Mouse (Mus musculus) forebrain, embryonic 14.5 days (tissue): ENCODE data around the gene Ube2z. TPM values are rescaled to one million over a fixed set of nuclear protein-coding genes. Genes with fewer than 3 reads are reported as not detected.
A peak's percentile ranks its signal among the peaks of the same experiment; 100 is the strongest.
"Not testable (repeated sequence)": the region's sequence is repeated elsewhere in the genome, so short reads cannot be mapped to it uniquely, and the experiment has no call there.

Experiments
- ATAC-seq: fragments of 200-750 bp; cut with Nextera tagmentation; 2 replicates; pipeline ENCODE4 v1.8.0; 2017; ENCODE audit warnings: mild to moderate bottlenecking, moderate library complexity
- DNase-seq: peaks from one replicate; pipeline ENCODE4 v3.0.0-alpha.2; 2015; ENCODE audit warnings: low spot score
- H3K27ac ChIP-seq: fragments of 300-500 bp; sonication (generic); 2 replicates; pipeline ENCODE4 v1.5.1; 2014; ENCODE audit warnings: low read depth, mild to moderate bottlenecking, control low read depth, low read length, moderate library complexity
- H3K27me3 ChIP-seq: fragments of 300-500 bp; sonication (generic); replicated peaks from 2 replicates; pipeline ENCODE4 v1.6.1; 2014; ENCODE audit warnings: low read length, control low read depth, mixed read lengths; ENCODE audit not compliant: control insufficient read depth, insufficient read depth
- H3K36me3 ChIP-seq: fragments of 300-500 bp; sonication (generic); 2 replicates; pipeline ENCODE4 v1.6.1; 2014; ENCODE audit warnings: low read length, control low read depth; ENCODE audit not compliant: control insufficient read depth, insufficient read depth
- H3K4me1 ChIP-seq: fragments of 300-500 bp; sonication (generic); 2 replicates; pipeline ENCODE4 v1.6.1; 2014; ENCODE audit warnings: antibody characterized with exemption, low read length, control low read depth; ENCODE audit not compliant: control insufficient read depth, insufficient read depth
- H3K4me2 ChIP-seq: fragments of 300-500 bp; sonication (generic); 2 replicates; pipeline ENCODE4 v1.6.1; 2014; ENCODE audit warnings: mild to moderate bottlenecking, control low read depth, low read length
- H3K4me3 ChIP-seq: fragments of 300-500 bp; sonication (generic); 2 replicates; pipeline ENCODE4 v1.5.1; 2014; ENCODE audit warnings: low read depth, low read length, control low read depth
- H3K9ac ChIP-seq: fragments of 300-500 bp; sonication (generic); 2 replicates; pipeline ENCODE4 v1.6.1; 2014; ENCODE audit warnings: mild to moderate bottlenecking, low read length, control low read depth, moderate library complexity
- H3K9me3 ChIP-seq: fragments of 300-500 bp; sonication (generic); replicated peaks from 2 replicates; pipeline ENCODE4 v1.6.1; 2016; ENCODE audit warnings: low read length, control low read depth, mixed read lengths; ENCODE audit not compliant: control insufficient read depth
- WGBS: fragments of 180-500 bp; shearing (Covaris S2); extraction: QIAGEN DNeasy Blood & Tissue Kit; methylation state at CpG from one replicate; pipeline ENCODE4 v1.1.7; 2014; 5-methylcytosine and 5-hydroxymethylcytosine counted together
- polyA plus RNA-seq: library from polyadenylated mRNA; unstranded; fragments of >200 nt; fragmentation: Nextera tagmentation; extraction: Ambion mirVana; gene quantifications from 2 replicates; pipeline ENCODE4 v1.2.1, GENCODE M21; 2014

The Ube2z gene
- polyA plus RNA-seq: 24.9 and 26.9 TPM in 2 replicates

- Histone ChIP-seq H3K4me1 (peaks cover 17% of the 10 kb centered on the region), H3K9me3 (no peaks in the 10 kb centered on the region), H3K27me3 (no peaks in the 10 kb centered on the region), H3K4me2 (peak within 1 kb of the TSS; percentile 68), H3K36me3 (peaks cover 25% of the 10 kb centered on the region), H3K9ac (peak within 1 kb of the TSS; percentile 95), H3K4me3 (peak within 1 kb of the TSS; percentile 97), H3K27ac (peak within 1 kb of the TSS; percentile 66)
- 4% methylated on average over 50 of the region's 50 CpGs for WGBS
- DNase-seq (peak; percentile 97), ATAC-seq (peak; percentile 99)
Observed at GRCm38 (mm10) chr11:96065215-96065911, at the start of gene Ube2z. TSS of gene Ube2z (minus strand) at chr11:96065388.

GRCm38 (mm10) chr11:96114077-96114476, 48.9 kb upstream of the Ube2z start:
- no peaks in the 10 kb centered on the region for H3K9me3 ChIP-seq
- no peaks in the 10 kb centered on the region for H3K36me3 ChIP-seq
- no peak for ATAC-seq
- H3K9ac ChIP-seq: no peak overlapping the region
- WGBS: 68% methylated on average over 2 of the region's 2 CpGs
- no peaks in the 10 kb centered on the region for H3K4me1 ChIP-seq
- H3K27me3 ChIP-seq: no peaks in the 10 kb centered on the region
- H3K27ac ChIP-seq: no peak overlapping the region
- H3K4me2 ChIP-seq: no peak overlapping the region
- no peak overlapping the region for H3K4me3 ChIP-seq
- DNase-seq: no peak

- Histone ChIP-seq H3K9me3 (no peaks in the 10 kb centered on the region), H3K9ac (no peak within 1 kb of the TSS), H3K36me3 (no peaks in the 10 kb centered on the region), H3K27ac (no peak within 1 kb of the TSS), H3K4me2 (no peak within 1 kb of the TSS), H3K4me1 (no peaks in the 10 kb centered on the region), H3K4me3 (no peak within 1 kb of the TSS), H3K27me3 (no peaks in the 10 kb centered on the region)
- DNase-seq: no peak
- WGBS: 42% methylated on average over 14 of the region's 14 CpGs
- ATAC-seq: no peak
Observed at GRCm38 (mm10) chr11:96111751-96112150, 46.6 kb upstream of the Ube2z start, which contains the start of gene Calcoco2. TSS of gene Calcoco2 (minus strand) at chr11:96111964.

GRCm38 (mm10) chr11:96110950-96111349, 45.8 kb upstream of the Ube2z start:
- H3K9ac ChIP-seq, H3K4me3 ChIP-seq, H3K4me2 ChIP-seq, H3K27me3 ChIP-seq, DNase-seq, H3K9me3 ChIP-seq, H3K4me1 ChIP-seq, H3K36me3 ChIP-seq, ATAC-seq, H3K27ac ChIP-seq: not testable (repeated sequence)
- 63% methylated on average over 2 of the region's 2 CpGs for WGBS

GRCm38 (mm10) chr11:96108376-96108775, 43.2 kb upstream of the Ube2z start:
- H3K36me3 ChIP-seq: no peaks in the 10 kb centered on the region
- no peak for ATAC-seq
- H3K4me3 ChIP-seq: no peak overlapping the region
- H3K4me1 ChIP-seq: no peaks in the 10 kb centered on the region
- no peak overlapping the region for H3K4me2 ChIP-seq
- no peak overlapping the region for H3K27ac ChIP-seq
- H3K9ac ChIP-seq: no peak overlapping the region
- no peaks in the 10 kb centered on the region for H3K27me3 ChIP-seq
- H3K9me3 ChIP-seq: no peaks in the 10 kb centered on the region
- 82% methylated on average over 1 of the region's 1 CpGs for WGBS
- no peak for DNase-seq

DNA sequence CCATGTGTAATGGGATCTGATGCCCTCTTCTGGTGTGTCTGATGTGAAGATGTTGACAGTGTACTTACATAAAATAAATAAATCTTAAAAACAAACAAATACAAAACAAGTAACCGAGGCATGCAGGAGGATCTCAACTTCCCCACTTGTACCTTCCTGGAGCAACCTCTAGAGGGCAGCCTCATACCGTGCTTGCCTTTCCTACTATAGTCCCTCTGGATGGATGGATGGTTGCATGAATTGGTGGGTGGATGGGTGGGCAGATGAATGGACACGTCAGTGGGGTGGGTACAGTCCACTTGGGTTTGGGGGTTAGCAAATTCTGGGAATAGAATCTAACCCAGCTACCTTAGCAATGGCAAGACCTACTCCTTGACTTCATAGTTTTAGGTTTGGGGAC, 28.2 kb upstream of the Ube2z start:
- no peak for ATAC-seq
- peak; percentile 61 for DNase-seq
- no peak overlapping the region for H3K9ac ChIP-seq
- H3K36me3 ChIP-seq: no peaks in the 10 kb centered on the region
- no peaks in the 10 kb centered on the region for H3K27me3 ChIP-seq
- H3K9me3 ChIP-seq: no peaks in the 10 kb centered on the region
- H3K4me3 ChIP-seq: no peak overlapping the region
- H3K4me1 ChIP-seq: no peaks in the 10 kb centered on the region
- no peak overlapping the region for H3K4me2 ChIP-seq
- H3K27ac ChIP-seq: no peak overlapping the region
- WGBS: 14% methylated on average over 3 of the region's 3 CpGs

- Histone ChIP-seq H3K4me3 (no peak overlapping the region), H3K27ac (no peak overlapping the region), H3K27me3 (no peaks in the 10 kb centered on the region), H3K4me1 (no peaks in the 10 kb centered on the region), H3K4me2 (no peak overlapping the region), H3K36me3 (no peaks in the 10 kb centered on the region), H3K9ac (no peak overlapping the region), H3K9me3 (no peaks in the 10 kb centered on the region)
- 47% methylated on average over 7 of the region's 7 CpGs for WGBS
- ATAC-seq (no peak), DNase-seq (no peak)
Observed at GRCm38 (mm10) chr11:96092674-96093291, 27.6 kb upstream of the Ube2z start.

DNA sequence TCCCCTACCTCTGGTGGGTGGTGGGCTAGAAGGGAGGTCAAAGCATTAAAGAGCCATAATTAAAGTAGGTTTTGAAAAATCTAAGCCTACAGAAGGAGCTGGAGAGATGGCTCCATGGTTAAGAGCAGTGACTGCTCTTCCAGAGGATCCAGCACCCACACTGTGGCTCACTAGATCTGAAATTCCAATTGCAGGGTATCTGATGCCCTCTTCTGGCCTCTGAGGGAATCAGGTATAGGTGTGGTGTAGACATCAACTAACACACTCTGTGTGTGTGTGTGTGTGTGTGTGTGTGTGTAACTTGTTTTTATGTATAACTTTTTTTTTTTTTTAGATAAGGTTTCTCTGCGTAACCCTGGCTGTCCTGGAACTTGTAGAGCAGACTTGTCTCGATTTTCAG, 25.9 kb upstream of the Ube2z start:
- Histone ChIP-seq H3K4me3 (no peak overlapping the region), H3K4me2 (no peak overlapping the region), H3K9ac (no peak overlapping the region), H3K9me3 (no peaks in the 10 kb centered on the region), H3K4me1 (no peaks in the 10 kb centered on the region), H3K36me3 (no peaks in the 10 kb centered on the region), H3K27me3 (no peaks in the 10 kb centered on the region), H3K27ac (no peak overlapping the region)
- DNase-seq (peak; percentile 43), ATAC-seq (no peak)
- 64% methylated on average over 2 of the region's 2 CpGs for WGBS

- ATAC-seq (no peak), DNase-seq (no peak)
- Histone ChIP-seq H3K4me1 (no peaks in the 10 kb centered on the region), H3K27me3 (no peaks in the 10 kb centered on the region), H3K9ac (no peak overlapping the region), H3K4me3 (no peak overlapping the region), H3K4me2 (no peak overlapping the region), H3K36me3 (no peaks in the 10 kb centered on the region), H3K27ac (no peak overlapping the region), H3K9me3 (no peaks in the 10 kb centered on the region)
- WGBS: 88% methylated on average over 6 of the region's 6 CpGs
Observed at GRCm38 (mm10) chr11:96087981-96088380, 22.8 kb upstream of the Ube2z start.
